In genomic region chrX:95026361-95026892, GRCm38 (mm10) we compare ENCODE assay signal across 8 mouse cellular contexts. TPM values are rescaled to one million over a fixed set of nuclear protein-coding genes. Genes with fewer than 3 reads are reported as not detected.
DNase-seq lines count a peak whose midpoint lies in the region; ATAC-seq and TF ChIP-seq lines count a peak whose summit lies in the region.

TSS of gene Spin4 (minus strand) at chrX:95026682.

- no peak within 1 kb of the TSS for H3K27ac ChIP-seq in MEL (ENCODE audit: control insufficient read depth, low read depth, low read length)
- peak within 1 kb of the TSS; percentile 86 for H3K27ac ChIP-seq in forebrain, embryonic 15.5 days (replicated peaks)
- H3K27ac ChIP-seq in liver, embryonic 15.5 days (replicated peaks): 0 out of 2 replicates have a peak within 1 kb of the TSS, but pooled peaks have one; percentile 41
- H3K27ac ChIP-seq in neural tube, embryonic 13.5 days (replicated peaks): peak within 1 kb of the TSS; percentile 82

- WGBS in forebrain, embryonic 15.5 days: 13% methylated on average over 30 of the region's 30 CpGs
- 10% methylated on average over 30 of the region's 30 CpGs for whole genome bisulfite sequencing in liver, embryonic 15.5 days (ENCODE audit: insufficient replicate concordance)
- 12% methylated on average over 30 of the region's 30 CpGs for WGBS in neural tube, embryonic 13.5 days

- peak; percentile 96 for ATAC-seq in forebrain, embryonic 15.5 days (replicated peaks)
- peak; percentile 63 for ATAC-seq in liver, embryonic 15.5 days (ENCODE audit: insufficient read depth)
- ATAC-seq in neural tube, embryonic 13.5 days (ENCODE audit: low read depth): peak; percentile 94

- no peak for TF ChIP-seq RAD21 in MEL (IDR thresholded peaks at IDR 0.05; ENCODE audit: low read depth, low read length)

- peak within 1 kb of the TSS; percentile 51 to 66 for H3K4me3 ChIP-seq in MEL (ENCODE audit: control insufficient read depth in 1 of 2, insufficient read depth in 1 of 2, low read depth in 2 of 2, low read length in 2 of 2)
- H3K4me3 ChIP-seq in forebrain, embryonic 15.5 days: peak within 1 kb of the TSS; percentile 56
- H3K4me3 ChIP-seq in liver, embryonic 15.5 days (replicated peaks): peak within 1 kb of the TSS; percentile 57
- peak within 1 kb of the TSS; percentile 49 for H3K4me3 ChIP-seq in neural tube, embryonic 13.5 days

- H3K79me2 ChIP-seq in MEL (ENCODE audit: control insufficient read depth, insufficient read depth, low read length, poor library complexity): no peaks in the 10 kb centered on the region

- TF ChIP-seq EP300 in MEL (IDR thresholded peaks at IDR 0.05; ENCODE audit: low read depth in 1 of 2, low read length in 2 of 2): no peak

- TF ChIP-seq CTCF in MEL (IDR thresholded peaks at IDR 0.05 in 2 of 3, conservative IDR thresholded peaks at IDR 0.05 in 1 of 3; ENCODE audit: control insufficient read depth in 1 of 3, insufficient read depth in 1 of 3, low read depth in 2 of 3, low read length in 3 of 3, poor library complexity in 1 of 3, severe bottlenecking in 1 of 3): no peak

- H3K27me3 ChIP-seq in MEL (ENCODE audit: control insufficient read depth in 1 of 2, insufficient read depth in 2 of 2, low read length in 2 of 2): no peaks in the 10 kb centered on the region; a peak in 1 of 4 replicates
- no peaks in the 10 kb centered on the region for H3K27me3 ChIP-seq in forebrain, embryonic 15.5 days
- H3K27me3 ChIP-seq in liver, embryonic 15.5 days: peaks cover 15% of the 10 kb centered on the region
- no peaks in the 10 kb centered on the region; the same call in 1 of the 2 replicates for H3K27me3 ChIP-seq in neural tube, embryonic 13.5 days

- peak; percentile 57 for DNase-seq in MEL (ENCODE audit: low read depth, low spot score)
- peak; percentile 68 for DNase-seq in cerebellum, adult 11 months
- DNase-seq in heart, postnatal 14 days: peak; percentile 70 to 71
- DNase-seq in kidney, postnatal 4 days: peak; percentile 77 to 86
- peak; percentile 12 for DNase-seq in thymus, postnatal 25 days

- H3K4me1 ChIP-seq in MEL (ENCODE audit: control insufficient read depth in 1 of 2, insufficient read depth in 2 of 2, low read length in 2 of 2): no peaks in the 10 kb centered on the region
- no peaks in the 10 kb centered on the region for H3K4me1 ChIP-seq in forebrain, embryonic 15.5 days
- no peaks in the 10 kb centered on the region for H3K4me1 ChIP-seq in liver, embryonic 15.5 days (replicated peaks)
- 0 out of 2 replicates have a peak, but pooled peaks cover 3% of the 10 kb centered on the region for H3K4me1 ChIP-seq in neural tube, embryonic 13.5 days (replicated peaks)

- H3K36me3 ChIP-seq in MEL (ENCODE audit: control insufficient read depth in 1 of 2, insufficient read depth in 2 of 2, low read length in 2 of 2): no peaks in the 10 kb centered on the region
- H3K36me3 ChIP-seq in forebrain, embryonic 15.5 days: no peaks in the 10 kb centered on the region
- H3K36me3 ChIP-seq in liver, embryonic 15.5 days (replicated peaks): no peaks in the 10 kb centered on the region
- no peaks in the 10 kb centered on the region for H3K36me3 ChIP-seq in neural tube, embryonic 13.5 days

- TF ChIP-seq POLR2A in MEL (IDR thresholded peaks at IDR 0.05; ENCODE audit: control insufficient read depth in 1 of 2, insufficient read depth in 1 of 2, low read depth in 1 of 2, low read length in 2 of 2, poor library complexity in 1 of 2): no peak

- H3K4me2 ChIP-seq in forebrain, embryonic 15.5 days (replicated peaks): peak within 1 kb of the TSS; percentile 58
- peak within 1 kb of the TSS; percentile 73 for H3K4me2 ChIP-seq in liver, embryonic 15.5 days
- H3K4me2 ChIP-seq in neural tube, embryonic 13.5 days: peak within 1 kb of the TSS; percentile 66

- H3K9ac ChIP-seq in MEL (ENCODE audit: control insufficient read depth, low read depth, low read length, poor library complexity, severe bottlenecking): peak within 1 kb of the TSS; percentile 63
- H3K9ac ChIP-seq in forebrain, embryonic 15.5 days (replicated peaks): peak within 1 kb of the TSS; percentile 61
- H3K9ac ChIP-seq in liver, embryonic 15.5 days: peak within 1 kb of the TSS; percentile 25
- peak within 1 kb of the TSS; percentile 66 for H3K9ac ChIP-seq in neural tube, embryonic 13.5 days

- intact Hi-C loops in heart, postnatal 14 days (cut with DNase I): loop anchor here (5.0 kb wide), 2 partner anchors 151 to 331 kb away; no protein-coding TSS in a partner anchor

- H3K9me3 ChIP-seq in MEL (replicated peaks; ENCODE audit: insufficient read depth, low read length): no peaks in the 10 kb centered on the region
- H3K9me3 ChIP-seq in forebrain, embryonic 15.5 days: no peaks in the 10 kb centered on the region
- H3K9me3 ChIP-seq in liver, embryonic 15.5 days (replicated peaks): no peaks in the 10 kb centered on the region
- no peaks in the 10 kb centered on the region for H3K9me3 ChIP-seq in neural tube, embryonic 13.5 days

TF ChIP-seq in MEL, 35 proteins besides CTCF, POLR2A, EP300 and RAD21:
- TF ChIP-seq GATA1 (IDR thresholded peaks at IDR 0.05; ENCODE audit: low read depth, low read length): no peak

RNA-seq across cellular contexts. Expression of gene Spin4, which starts in this region (rescaled TPM):
- 0.03 TPM in 1 of 2 replicates, not detected in the other for total RNA-seq in MEL (2012; rRNA removed)
- polyA plus RNA-seq in MEL (2012; ENCODE audit: insufficient read depth in 1 of 2, insufficient read length in 2 of 2, low read depth in 1 of 2, low replicate concordance in 2 of 2, missing spikeins in 1 of 2): under 1 TPM in 1 of 2 experiments, not detected in 1; 0.08 TPM
- 4.1 and 4.3 TPM in 2 replicates for polyA plus RNA-seq in forebrain, embryonic 15.5 days (2015; fragmentation: Nextera tagmentation; extraction: Ambion mirVana)
- 1 to 10 TPM; 1.4 to 1.9 TPM for total RNA-seq in heart, postnatal 14 days (2021)
- 0.70 and 0.98 TPM in 2 replicates for polyA plus RNA-seq in liver, embryonic 15.5 days (2015; fragmentation: Nextera tagmentation; extraction: Ambion mirVana)
- 3.2 and 4.8 TPM in 2 replicates for polyA plus RNA-seq in neural tube, embryonic 13.5 days (2015; fragmentation: Nextera tagmentation; extraction: Ambion mirVana)

Comparison
In these comparisons a context has a peak if more than half of its experiments do, and no peak if none do; other contexts are left out.
1. Peak in DNase-seq, H3K4me3 ChIP-seq and H3K9ac ChIP-seq in MEL; RNA of the gene not detected or under 1 TPM.
2. Peak in ATAC-seq, H3K4me3 ChIP-seq, H3K27ac ChIP-seq, H3K9ac ChIP-seq and H3K4me2 ChIP-seq in liver, embryonic 15.5 days; RNA of the gene not detected or under 1 TPM.
3. DNase-seq: peak in every context shown above with its lines; median percentile 82 in kidney, postnatal 4 days; 70 in heart, postnatal 14 days; 68 in cerebellum, adult 11 months; 57 in MEL; 12 in thymus, postnatal 25 days.